Mouse (Mus musculus): ENCODE results near the gene Olfr1208.

Olfr1208 gene

DNA sequence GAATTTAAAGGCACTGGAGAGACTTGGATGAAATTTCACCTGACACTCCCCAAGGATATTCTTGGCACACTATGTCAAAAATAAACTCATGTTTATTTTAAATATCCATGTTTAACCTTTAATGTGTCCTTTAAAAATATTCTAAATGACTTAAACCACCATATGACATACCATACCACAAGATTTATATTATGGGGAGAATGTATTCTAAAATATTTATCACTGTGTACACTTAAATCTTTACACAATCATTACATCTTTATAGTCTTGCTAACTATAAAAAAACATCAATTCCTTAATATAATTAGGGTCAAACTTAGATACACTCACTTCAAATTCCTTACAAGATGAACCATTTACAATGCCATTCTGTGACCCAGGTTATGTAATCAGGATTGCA, at the start of gene Olfr1208:
Gene Olfr1208 (minus strand): TSS at position 101 of the 400 bp plus-strand sequence.
- no peak for DNase-seq (ENCODE audit: low spot score in 2 of 2)

DNA sequence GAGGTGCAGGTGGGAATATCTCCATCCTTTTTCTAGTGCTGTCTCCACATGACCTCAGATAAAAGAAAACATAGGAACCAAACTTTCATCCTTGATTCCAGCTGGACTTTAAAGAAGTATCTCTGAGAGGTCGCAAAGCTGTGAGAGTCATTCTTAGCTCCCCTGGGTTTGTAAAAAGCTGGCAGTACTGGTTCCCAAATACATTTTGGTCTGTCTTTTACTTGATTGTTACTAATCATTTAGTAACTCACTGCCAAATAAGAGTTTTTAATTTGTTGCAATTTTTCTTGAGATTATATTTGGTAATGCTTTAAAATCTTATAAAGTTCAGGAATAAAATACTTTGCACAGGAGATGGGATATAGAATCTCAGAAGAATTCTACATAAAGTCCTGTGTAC, 35.9 kb upstream of the Olfr1208 start, which contains the start of gene Olfr1211:
Gene Olfr1211 (minus strand): TSS at position 101 of the 400 bp plus-strand sequence.
- no peak for DNase-seq (ENCODE audit: low spot score in 2 of 2)

DNA sequence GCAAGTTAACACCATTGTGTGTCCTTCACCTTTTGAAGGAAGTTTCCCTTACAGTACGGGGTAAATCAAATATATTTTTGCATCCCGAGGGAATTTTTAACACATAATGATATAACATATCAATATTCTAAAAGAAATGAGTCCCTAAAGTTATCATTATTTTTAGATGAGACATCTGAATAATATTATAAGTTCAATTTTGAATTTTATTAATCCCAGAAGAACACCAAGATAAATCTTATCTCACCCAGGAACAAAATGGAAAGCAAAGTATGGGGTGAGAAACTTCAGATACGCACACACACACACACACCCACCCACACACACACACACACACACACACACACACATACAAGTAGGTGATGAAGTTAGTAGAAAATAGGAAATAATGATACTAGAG, 12.9 kb upstream of the Olfr1208 start, which contains the start of gene Olfr1209:
Gene Olfr1209 (minus strand): TSS at position 101 of the 400 bp plus-strand sequence.
- DNase-seq (ENCODE audit: low spot score in 2 of 2), result no peak

DNA sequence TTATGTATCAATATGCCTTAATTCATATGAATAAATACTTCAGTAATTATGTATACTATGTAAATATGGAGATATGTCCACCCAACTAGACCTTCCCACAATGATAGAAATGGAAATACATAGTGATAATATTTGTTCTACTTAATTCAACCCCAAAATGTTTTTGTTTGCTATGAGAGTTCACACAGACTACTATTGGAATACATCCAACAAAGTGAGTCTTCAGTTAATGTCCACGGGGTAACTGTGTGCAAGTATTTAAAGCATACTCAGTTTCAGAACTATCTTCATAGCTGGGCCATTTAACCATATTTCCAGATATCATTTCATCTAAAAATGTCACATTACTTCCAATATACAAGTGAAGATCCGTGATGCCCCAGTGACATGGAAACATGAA, 39.2 kb downstream of the Olfr1208 start, which contains the start of gene Olfr1206:
Gene Olfr1206 (plus strand): TSS at position 301 of the 400 bp plus-strand sequence.
- no peak for DNase-seq (ENCODE audit: low spot score in 2 of 2)

DNA sequence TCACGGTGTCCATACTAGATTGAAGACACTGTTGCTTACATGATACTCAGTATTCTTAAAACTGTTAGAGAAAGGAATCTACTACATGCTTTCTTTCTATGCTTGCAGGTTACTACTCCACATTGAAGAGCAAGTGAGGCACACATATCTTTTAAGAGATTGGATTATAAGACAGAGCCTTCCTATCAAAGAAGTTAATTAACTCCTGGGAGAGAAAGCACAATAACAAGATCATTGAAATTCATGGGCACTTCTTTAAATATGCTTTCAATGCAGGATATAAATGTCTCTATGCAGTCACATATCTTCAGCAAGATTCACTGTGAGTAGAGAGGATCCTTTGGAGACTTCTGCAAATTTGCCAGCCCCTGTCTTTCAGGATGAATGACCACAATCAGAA, 53.1 kb downstream of the Olfr1208 start, which contains the start of gene Olfr1204:
Gene Olfr1204 (plus strand): TSS at position 301 of the 400 bp plus-strand sequence.
- no peak for DNase-seq (ENCODE audit: low spot score in 2 of 2)

All from frontal cortex, postnatal 36 days (tissue).